Mouse (Mus musculus) left cerebral cortex, postnatal 10 days (tissue): ENCODE results near the gene Slc52a3. TPM values are rescaled to one million over a fixed set of nuclear protein-coding genes. Genes with fewer than 3 reads are reported as not detected.

ENCODE experiments used
- DNase-seq, 2 experiments: peaks; one replicate each; pipeline ENCODE4 v3.0.0; 2021 to 2022; ENCODE audit warnings: low spot score in 2 of 2, mixed read lengths in 1 of 2; ENCODE audit errors: extremely low spot score in 1 of 2
- intact Hi-C: fragments of 180-260 bp; cut with DNase I; formaldehyde crosslinking; loops from one replicate; pipeline ENCODE4 v1.15.1; 2025
- total RNA-seq, 2 experiments: library from RNA; stranded (reverse); gene quantifications; 2 replicates each; pipeline ENCODE4 v1.2.3; 2021

The Slc52a3 gene
- total RNA-seq, 2 experiments from 2014 or later: 3.0 to 3.6 TPM

DNA sequence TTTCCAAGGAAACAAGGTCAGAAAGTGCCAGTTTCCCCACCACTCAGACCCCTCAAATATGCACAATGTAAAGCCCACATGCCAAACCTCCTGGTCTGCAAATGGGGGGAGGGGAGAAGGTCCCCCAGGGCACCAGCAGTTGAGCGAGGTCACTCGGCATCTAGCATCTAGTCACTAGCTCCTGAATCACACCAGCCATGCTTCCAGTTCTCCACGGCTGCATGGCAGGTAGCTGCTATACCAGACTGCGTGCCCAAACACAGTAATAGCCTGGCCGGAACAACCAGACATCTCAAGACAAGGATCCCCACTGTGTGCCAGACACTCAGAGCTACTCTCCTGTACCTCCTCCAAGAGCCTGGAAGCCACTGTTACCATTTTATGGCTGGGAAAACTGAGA, 24.6 kb upstream of the Slc52a3 start:
- intact Hi-C loops: no loop called here
- DNase-seq: peak in 1 of 2 experiments; percentile 17

- intact Hi-C loops: no loop called here
- peak in 1 of 2 experiments; percentile 57 for DNase-seq
These were observed 23.3 kb upstream of the Slc52a3 start for GRCm38 (mm10) chr2:151972880-151973594.

DNA sequence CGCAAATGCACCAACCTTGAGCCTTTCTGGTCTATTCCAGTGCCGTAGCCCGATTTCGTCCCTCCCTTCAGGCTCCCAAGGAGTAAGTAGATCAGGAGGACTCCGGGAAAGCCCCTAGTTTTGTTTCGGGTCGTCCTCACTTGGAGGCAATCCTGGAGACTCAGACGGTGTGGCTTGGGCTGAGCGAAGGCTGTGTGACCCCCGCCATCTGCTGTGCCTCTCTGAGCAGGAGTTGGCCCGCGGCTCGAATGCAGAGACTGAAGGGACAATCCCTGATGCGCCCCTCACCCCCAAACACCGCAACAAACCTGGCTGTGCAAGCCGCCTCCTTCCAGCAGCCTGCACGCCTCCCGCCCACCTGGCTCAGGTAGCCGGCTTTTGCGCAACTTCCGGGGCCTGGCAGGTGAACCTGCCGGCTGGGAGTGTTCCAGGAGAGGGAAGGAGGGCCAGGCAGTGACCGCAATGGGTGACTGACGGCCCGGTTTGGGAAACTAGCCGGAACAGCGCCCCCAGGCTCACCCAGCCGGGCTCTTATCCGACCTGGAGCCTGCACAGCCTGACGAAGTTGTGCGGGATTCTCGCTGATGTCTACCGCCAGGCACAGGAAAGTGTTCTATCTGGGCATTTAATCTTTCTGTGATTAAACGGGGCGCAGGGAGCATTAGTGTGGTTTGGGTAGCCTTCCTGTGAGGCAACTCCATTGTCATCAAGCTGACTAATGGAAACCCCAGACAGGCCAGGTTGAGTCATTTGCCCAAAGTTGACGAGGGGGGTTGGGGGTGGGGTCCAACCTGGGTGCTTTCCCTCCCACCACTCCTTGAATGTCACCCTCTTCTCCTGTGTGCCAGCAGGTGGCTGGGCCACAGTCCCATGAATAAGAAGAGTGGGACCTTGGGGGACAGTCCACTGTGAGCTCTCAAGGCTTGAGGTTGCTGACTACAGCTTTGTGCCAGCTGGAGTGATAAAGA, 22.4 kb upstream of the Slc52a3 start:
- DNase-seq: peak in 1 of 2 experiments; percentile 48
- intact Hi-C loops: no loop called here

DNA sequence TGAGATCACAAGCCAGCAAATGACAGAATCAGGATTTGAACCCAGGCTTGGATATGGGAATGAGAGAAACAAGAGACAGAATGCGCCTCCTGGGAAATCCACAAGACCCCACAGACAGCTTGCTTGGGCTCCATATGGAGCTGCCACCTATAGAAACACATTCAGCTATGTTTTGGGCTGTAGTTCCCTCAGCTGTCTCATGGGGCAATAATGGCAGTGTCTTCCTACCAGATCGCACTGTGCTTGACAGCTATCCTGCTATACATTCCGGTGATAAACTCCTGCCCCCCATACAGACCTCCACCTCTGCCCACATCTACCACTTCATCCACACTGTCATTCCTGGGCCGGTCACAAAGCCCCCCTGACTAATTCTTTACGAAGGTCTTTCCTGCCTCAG, 21.0 kb upstream of the Slc52a3 start:
- DNase-seq: peak in 1 of 2 experiments; percentile 8
- intact Hi-C loops: no loop called here

- intact Hi-C loops: no loop called here
- DNase-seq: no peak
These were observed 20.2 kb upstream of the Slc52a3 start for GRCm38 (mm10) chr2:151976067-151976466.

DNA sequence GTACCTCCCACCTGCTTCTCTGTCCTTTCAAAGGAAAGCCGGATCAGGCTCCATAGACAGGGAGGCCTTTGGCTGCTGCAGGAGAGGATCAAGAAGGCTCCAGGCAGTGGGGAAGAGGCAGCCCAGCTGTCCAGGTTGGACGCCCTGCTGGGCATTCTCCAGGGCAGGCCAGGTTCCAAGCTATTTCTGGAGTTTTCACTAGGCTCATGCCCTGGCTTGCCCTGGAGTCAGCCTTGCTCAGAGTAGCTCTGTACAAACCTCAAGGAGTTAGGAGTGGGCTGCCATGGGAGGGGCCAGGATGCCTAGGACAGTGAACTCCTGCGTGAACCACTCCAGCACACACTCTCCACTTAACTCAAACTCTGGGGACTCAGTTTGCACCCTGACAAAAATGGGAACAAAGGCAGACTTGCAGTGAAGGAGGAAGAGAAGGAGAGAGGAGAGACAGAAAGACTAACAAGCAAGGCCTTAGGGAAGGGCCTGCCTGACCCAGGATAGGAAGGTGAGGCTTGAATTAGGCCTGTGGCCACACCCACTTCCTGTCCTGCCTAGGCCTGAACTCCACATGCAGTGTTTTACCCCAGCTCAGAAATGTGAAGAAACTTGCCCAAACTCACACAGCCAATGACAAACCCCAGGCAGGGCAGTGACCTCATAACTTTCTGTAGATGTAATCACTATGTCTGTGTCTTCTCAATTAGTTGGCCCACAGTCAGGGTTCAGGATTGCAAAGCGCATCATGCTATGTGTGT, 18.4 kb upstream of the Slc52a3 start:
- intact Hi-C loops: no loop called here
- no peak for DNase-seq

DNA sequence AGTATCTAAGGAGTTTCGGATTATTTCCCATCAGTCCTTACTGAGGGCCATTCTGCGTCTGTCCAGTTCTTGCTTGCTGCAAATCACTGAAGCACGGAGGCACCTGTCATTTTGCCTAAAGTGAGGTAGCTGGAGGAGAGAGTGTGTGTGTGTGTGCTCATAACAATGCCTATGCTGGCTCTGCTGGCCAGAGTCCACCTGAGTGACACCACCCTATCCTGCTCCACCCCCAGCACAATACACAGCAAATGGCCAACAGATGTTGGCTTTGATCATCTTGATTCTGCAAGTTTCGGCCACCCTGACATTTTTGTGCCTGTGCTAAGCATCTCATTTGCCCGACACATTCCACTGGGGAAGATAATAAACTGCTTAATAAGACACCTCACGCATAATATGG, 17.8 kb upstream of the Slc52a3 start:
- intact Hi-C loops: no loop called here

DNA sequence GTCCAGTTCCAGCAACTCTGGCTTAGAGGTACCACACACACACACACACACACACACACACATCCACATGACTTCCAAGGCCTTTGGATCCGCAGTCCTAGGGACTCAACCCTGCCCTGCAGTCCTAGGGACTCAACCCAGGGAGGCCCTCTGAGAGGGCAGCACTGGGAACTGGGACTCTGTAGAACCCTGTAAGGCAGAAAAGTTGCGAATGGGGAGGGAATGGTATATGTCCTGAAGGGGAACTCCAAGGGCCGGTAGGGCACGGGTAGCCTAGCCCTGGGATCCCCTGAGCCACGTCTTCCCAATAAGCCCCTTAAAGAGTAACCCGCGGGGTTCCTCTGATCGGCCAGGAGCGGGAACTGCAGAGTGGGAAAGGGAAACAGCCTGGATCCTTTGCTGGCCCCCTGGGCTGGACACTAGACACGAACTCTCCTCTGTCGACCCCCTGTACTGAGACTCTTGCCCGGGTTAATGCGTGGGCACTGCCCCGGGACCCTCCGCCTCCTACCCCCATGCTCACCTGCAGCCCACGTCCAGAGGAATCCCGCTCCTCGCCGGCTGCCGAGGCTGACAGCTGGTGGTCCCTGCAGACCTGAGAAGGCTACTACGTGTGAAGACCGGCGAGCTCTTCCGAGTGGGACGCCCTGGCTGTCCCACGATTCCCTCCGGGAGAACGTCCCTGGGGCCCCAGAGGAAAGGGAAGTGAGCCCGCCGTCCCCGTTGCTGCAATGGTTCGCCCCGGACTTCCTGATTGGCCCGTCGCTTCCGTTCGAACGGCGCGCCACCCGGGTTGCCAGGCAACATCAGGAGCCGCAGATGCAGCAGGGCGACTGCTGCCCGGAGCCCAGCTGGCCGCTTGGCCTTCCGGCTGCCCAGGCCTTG, 16.6 kb upstream of the Slc52a3 start, which contains the start of gene Fam110a:
Fam110a (minus strand) TSS at position 750 of the 885 bp plus-strand sequence.
- intact Hi-C loops: no loop called here
- DNase-seq: peak; percentile 90 to 96

More for the DNA sequence above, 17.8 kb upstream of the Slc52a3 start:
- no peak for DNase-seq

DNA sequence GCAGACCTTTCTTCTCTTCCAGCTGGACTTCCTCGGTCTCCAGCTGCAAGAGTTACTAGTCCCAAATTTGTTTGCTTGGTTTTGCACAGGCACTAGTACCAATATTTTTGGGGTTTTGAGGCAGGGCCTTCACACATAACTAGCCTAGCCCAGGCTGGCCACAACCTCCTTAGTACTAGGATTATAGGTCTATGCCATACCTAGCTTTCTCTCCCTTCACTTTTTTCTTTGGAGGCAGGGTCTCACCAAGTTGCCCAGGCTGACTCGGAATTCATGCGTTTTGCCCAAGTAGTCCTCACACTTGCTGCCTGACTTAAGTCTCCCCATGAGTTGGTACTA, 16.0 kb upstream of the Slc52a3 start:
- DNase-seq: no peak
- intact Hi-C loops: no loop called here

DNA sequence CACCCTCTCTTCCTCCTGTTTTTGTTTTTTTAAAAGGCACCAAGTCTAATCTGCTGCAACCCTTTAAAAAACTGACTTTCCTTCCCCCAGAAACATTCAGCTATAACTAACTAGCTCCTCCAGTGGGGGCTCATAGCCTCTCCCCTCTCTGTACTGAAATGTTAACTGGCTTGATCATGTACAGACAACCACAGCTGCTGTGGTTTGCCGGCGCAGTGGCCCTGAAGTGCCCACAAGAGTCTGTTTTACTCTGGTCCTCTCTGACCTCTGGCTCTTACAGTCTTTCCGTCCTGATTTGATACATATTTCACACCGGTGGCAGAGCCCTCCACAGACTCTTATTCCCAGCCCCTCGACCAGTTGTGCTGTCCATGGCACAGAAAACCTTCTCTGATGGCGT, 15.0 kb upstream of the Slc52a3 start:
- DNase-seq: no peak
- intact Hi-C loops: no loop called here

DNA sequence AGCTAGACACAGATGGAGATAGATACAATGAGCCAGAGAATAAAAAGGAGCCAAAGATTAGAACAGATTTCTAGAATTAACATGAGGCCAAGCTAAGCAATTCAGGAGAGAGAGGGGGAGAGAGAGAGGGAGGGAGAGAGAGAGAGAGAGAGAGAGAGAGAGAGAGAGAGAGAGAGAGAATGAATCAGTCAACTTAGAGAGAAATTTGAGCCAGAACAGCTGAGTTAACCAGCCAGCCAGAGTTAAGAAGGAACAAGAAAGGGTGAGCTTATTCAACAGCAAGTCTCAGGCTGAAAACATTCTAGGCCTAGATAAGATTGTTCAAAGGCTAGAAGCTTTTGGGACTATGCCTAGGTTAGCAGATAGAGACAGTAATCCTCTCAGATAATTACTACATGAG, 13.8 kb upstream of the Slc52a3 start:
- intact Hi-C loops: no loop called here
- no peak for DNase-seq

DNA sequence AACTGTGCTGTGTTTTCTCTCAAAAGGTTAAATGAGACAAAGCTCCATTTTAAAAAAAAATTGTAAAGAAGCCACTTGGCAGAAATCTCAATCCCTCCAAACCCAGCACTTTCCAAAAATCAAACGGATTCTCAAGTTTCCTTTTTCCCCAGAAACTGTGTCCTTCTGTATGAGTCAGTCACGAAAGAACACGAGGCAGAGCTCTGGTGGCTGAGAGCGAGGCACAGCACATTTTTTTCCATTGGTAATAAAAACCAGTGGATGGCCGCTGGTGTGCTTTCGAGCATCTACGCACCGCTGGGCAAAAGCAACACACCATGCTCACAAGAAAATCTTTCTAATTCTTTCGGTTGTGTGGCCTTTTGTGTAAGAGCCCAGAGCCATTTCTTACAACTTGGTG, 12.3 kb upstream of the Slc52a3 start:
- intact Hi-C loops: no loop called here
- no peak for DNase-seq

GRCm38 (mm10) chr2:151985426-151986172, 10.7 kb upstream of the Slc52a3 start:
- no peak for DNase-seq
- intact Hi-C loops: no loop called here

DNA sequence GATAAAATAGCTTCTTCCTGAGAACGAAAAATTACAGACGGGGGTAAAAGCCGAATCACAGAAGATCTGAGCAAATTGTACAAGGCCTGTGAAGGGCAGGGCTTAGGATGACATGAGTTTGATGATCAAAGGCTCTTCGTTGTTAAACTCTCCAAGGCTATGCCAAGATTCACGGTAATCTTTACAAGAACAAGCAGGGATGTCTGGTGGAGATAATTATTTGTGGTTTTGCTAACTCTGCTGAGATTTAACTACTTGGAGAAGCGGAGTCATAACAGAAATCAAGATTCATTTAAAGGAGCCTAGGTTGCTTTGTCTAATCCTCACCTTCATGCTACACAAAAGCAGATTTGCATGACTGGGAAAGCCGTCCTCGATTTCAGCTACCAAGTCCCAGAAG, 9.4 kb upstream of the Slc52a3 start:
- intact Hi-C loops: no loop called here
- DNase-seq: no peak

GRCm38 (mm10) chr2:151988978-151989377, 7.3 kb upstream of the Slc52a3 start:
- intact Hi-C loops: no loop called here

DNA sequence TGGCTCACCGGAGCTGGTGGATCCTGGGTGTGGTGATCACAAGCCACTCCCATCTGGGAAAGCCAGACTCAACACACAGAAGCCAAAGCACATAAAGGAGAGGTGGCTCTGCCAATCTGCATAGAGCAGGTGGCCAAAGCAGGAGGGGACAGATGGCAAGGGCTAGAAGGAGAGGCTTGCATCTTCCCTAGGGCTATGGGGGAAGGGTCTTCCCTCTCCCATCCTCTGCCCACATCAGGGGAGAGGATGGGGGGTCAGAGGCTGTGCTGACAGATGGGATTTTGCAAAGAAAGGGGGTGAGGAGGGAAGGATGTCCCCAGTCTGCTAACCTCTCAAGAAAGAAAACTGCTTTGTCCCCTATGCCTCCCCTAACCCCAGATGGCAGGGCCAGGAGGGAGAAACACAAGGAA, 5.3 kb upstream of the Slc52a3 start:
- intact Hi-C loops: loop anchor here (5.0 kb wide), 1 partner anchor 244 kb away; no protein-coding TSS in a partner anchor
- DNase-seq: peak in 1 of 2 experiments; percentile 15

More at GRCm38 (mm10) chr2:151988978-151989377, 7.3 kb upstream of the Slc52a3 start:
- DNase-seq: no peak

- intact Hi-C loops: loop anchor here (5.0 kb wide), 1 partner anchor 244 kb away; no protein-coding TSS in a partner anchor
These were observed 4.9 kb upstream of the Slc52a3 start for GRCm38 (mm10) chr2:151991446-151991845.

More at GRCm38 (mm10) chr2:151991446-151991845, 4.9 kb upstream of the Slc52a3 start:
- DNase-seq: no peak
